Mouse (Mus musculus) hindbrain, embryonic 13.5 days (tissue): Measurements from ENCODE around the gene Col15a1. TPM values are rescaled to one million over a fixed set of nuclear protein-coding genes. Genes with fewer than 3 reads are reported as not detected.
A peak's percentile ranks its signal among the peaks of the same experiment; 100 is the strongest.

ENCODE experiments used
- ATAC-seq: fragments of 200-750 bp; cut with Nextera tagmentation; 2 replicates; pipeline ENCODE4 v1.8.0; 2017; ENCODE audit warnings: moderate TSS enrichment; ENCODE audit not compliant: low FRiP score
- H3K27ac ChIP-seq: fragments of 300-500 bp; sonication (generic); 2 replicates; pipeline ENCODE4 v1.5.1; 2015; ENCODE audit warnings: inconsistent platforms, mild to moderate bottlenecking, moderate library complexity
- H3K27me3 ChIP-seq: fragments of 300-500 bp; sonication (generic); 2 replicates; pipeline ENCODE4 v1.6.1; 2015; ENCODE audit warnings: mild to moderate bottlenecking, inconsistent platforms
- H3K36me3 ChIP-seq: fragments of 300-500 bp; sonication (generic); 2 replicates; pipeline ENCODE4 v1.6.1; 2015; ENCODE audit warnings: mild to moderate bottlenecking, inconsistent platforms
- H3K4me1 ChIP-seq: fragments of 300-500 bp; sonication (generic); replicated peaks from 2 replicates; pipeline ENCODE4 v1.6.1; 2015; ENCODE audit warnings: inconsistent platforms
- H3K4me2 ChIP-seq: fragments of 300-500 bp; sonication (generic); 2 replicates; pipeline ENCODE4 v1.6.1; 2015; ENCODE audit warnings: inconsistent platforms, mild to moderate bottlenecking, moderate library complexity
- H3K4me3 ChIP-seq: fragments of 300-500 bp; sonication (generic); 2 replicates; pipeline ENCODE4 v1.5.1; 2015; ENCODE audit warnings: mild to moderate bottlenecking, inconsistent platforms
- H3K9ac ChIP-seq: fragments of 300-500 bp; sonication (generic); 2 replicates; pipeline ENCODE4 v1.6.1; 2015; ENCODE audit warnings: mild to moderate bottlenecking, inconsistent platforms
- H3K9me3 ChIP-seq: fragments of 300-500 bp; sonication (generic); 2 replicates; pipeline ENCODE4 v1.6.1; 2016; ENCODE audit warnings: inconsistent platforms
- WGBS: fragments of 180-500 bp; shearing (Covaris S2); methylation state at CpG from one replicate; pipeline ENCODE4 v1.1.7; 2015; 5-methylcytosine and 5-hydroxymethylcytosine counted together
- polyA plus RNA-seq: library from polyadenylated mRNA; unstranded; fragments of >200 nt; fragmentation: Nextera tagmentation; extraction: Ambion mirVana; gene quantifications from 2 replicates; pipeline ENCODE4 v1.2.1, GENCODE M21; 2015

Col15a1 gene
- polyA plus RNA-seq, 1 experiment from 2014 or later: 3.7 TPM

DNA sequence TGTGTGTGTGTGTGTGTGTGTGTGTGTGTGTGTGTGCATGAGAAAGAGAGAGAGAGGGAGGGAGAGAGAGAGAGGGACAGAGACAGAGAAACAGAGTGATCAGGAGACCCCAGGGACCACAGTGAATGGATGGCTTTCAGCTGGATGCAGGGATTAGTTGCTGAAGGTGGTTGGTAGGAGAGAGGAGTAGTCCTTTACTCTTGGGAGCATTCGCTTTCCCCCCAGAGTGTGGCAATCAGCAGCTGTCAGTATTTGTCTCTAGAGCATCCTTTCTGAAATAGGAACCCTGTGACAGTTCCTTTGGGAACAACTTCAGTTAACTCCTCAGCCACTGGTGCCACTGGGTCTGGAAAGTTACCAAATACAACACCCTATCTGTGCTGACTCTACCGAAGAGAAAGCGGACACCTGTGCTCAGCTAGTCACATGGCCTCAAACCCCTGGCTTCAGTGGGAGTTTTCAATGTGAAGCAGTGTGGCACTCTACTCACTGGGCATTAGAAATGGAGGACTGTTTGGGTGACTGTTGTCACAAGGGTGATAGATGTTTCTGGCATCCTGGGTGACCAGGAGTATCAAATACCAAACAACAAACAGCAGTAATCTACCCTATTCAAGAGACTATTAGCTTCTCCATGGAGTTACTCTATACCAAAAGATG is 129.1 kb downstream of the Col15a1 start:
- no peaks in the 10 kb centered on the region for H3K9me3 ChIP-seq
- peaks cover 9% of the 10 kb centered on the region; the same call in 1 of the 2 replicates for H3K4me1 ChIP-seq
- H3K27me3 ChIP-seq: no peaks in the 10 kb centered on the region
- WGBS: 81% methylated on average over 3 of the region's 3 CpGs
- no peak overlapping the region for H3K9ac ChIP-seq
- H3K36me3 ChIP-seq: no peaks in the 10 kb centered on the region
- no peak overlapping the region for H3K4me3 ChIP-seq
- no peak overlapping the region for H3K4me2 ChIP-seq
- no peak overlapping the region for H3K27ac ChIP-seq
- no peak for ATAC-seq

DNA sequence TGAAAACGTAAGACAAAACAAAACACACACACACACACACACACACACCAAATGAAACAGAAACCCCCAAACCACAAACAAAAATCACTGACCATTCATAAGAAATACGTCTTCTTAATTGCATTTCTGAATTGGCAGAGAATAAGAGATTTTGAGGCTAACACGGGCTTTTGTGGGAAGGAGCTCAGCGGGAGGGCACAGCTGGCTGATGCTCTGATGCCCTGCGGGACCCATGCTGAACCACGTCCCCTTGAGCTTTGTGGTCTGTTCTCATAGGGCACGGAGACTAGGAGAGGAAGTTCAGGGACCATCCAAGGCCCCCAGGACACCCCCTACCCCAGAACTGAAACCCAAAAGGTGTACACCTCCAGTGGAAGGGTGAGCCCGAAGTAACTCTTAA is 134.7 kb downstream of the Col15a1 start:
- no peak overlapping the region for H3K4me2 ChIP-seq

DNA sequence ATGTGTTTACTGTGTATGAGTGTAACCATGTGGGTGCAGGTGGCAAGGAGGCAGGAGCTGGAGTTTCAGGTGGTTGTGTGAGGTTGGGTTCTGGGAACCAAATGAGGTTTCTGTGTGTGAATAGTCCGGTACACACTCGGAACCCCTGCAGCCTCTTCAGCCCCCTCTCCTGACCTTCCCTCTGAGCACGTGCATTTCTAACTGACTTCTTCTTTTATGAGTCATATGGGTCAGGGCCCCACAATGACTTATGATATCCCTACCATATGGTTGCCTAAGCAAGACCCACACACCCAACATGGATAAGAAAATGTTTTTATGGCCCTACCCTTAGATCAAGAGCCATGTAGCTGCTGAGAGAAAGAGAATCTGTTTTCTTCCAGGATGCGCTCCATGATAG is 139.1 kb downstream of the Col15a1 start:
- no peak overlapping the region for H3K27ac ChIP-seq
- no peak for ATAC-seq
- 62% methylated on average over 4 of the region's 4 CpGs for WGBS
- no peak overlapping the region for H3K9ac ChIP-seq
- peaks cover 16% of the 10 kb centered on the region for H3K4me1 ChIP-seq
- no peak overlapping the region for H3K4me3 ChIP-seq
- H3K27me3 ChIP-seq: 0 out of 2 replicates have a peak, but pooled peaks cover 4% of the 10 kb centered on the region
- H3K9me3 ChIP-seq: no peaks in the 10 kb centered on the region
- no peak overlapping the region for H3K4me2 ChIP-seq
- H3K36me3 ChIP-seq: no peaks in the 10 kb centered on the region

More for the DNA sequence above, 134.7 kb downstream of the Col15a1 start:
- H3K9ac ChIP-seq: no peak overlapping the region
- no peak overlapping the region for H3K4me3 ChIP-seq
- no peaks in the 10 kb centered on the region for H3K36me3 ChIP-seq
- H3K9me3 ChIP-seq: no peaks in the 10 kb centered on the region
- H3K27me3 ChIP-seq: 0 out of 2 replicates have a peak, but pooled peaks cover 4% of the 10 kb centered on the region
- no peak for ATAC-seq
- H3K27ac ChIP-seq: no peak overlapping the region
- peaks cover 14% of the 10 kb centered on the region; the same call in 1 of the 2 replicates for H3K4me1 ChIP-seq
- WGBS: 32% methylated on average over 8 of the region's 8 CpGs

DNA sequence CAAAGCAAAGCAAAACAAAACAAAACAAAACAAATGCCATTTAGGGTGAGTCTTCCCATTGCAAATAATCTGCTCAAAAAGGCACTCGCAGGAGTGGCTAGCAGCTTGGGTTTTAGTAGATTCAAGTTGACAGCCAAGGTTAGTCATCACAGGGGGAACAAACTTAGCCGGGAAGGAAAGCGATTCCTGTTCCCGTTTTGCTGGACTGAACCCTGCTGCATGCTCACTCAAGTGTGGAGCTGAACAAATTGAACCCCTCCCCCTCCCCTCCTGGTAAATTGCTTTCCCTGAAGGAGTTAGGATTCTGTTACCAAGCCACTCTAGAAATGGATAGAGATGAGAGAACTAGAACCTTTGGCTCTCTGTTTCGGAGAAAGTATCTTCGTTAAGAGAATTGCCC is 141.8 kb downstream of the Col15a1 start:
- no peaks in the 10 kb centered on the region for H3K9me3 ChIP-seq
- no peaks in the 10 kb centered on the region for H3K36me3 ChIP-seq
- no peak for ATAC-seq
- no peak overlapping the region for H3K9ac ChIP-seq
- 34% methylated on average over 6 of the region's 6 CpGs for WGBS
- no peak overlapping the region for H3K27ac ChIP-seq
- H3K4me1 ChIP-seq: peaks cover 26% of the 10 kb centered on the region
- H3K27me3 ChIP-seq: 0 out of 2 replicates have a peak, but pooled peaks cover 4% of the 10 kb centered on the region
- H3K4me2 ChIP-seq: no peak overlapping the region
- H3K4me3 ChIP-seq: no peak overlapping the region

DNA sequence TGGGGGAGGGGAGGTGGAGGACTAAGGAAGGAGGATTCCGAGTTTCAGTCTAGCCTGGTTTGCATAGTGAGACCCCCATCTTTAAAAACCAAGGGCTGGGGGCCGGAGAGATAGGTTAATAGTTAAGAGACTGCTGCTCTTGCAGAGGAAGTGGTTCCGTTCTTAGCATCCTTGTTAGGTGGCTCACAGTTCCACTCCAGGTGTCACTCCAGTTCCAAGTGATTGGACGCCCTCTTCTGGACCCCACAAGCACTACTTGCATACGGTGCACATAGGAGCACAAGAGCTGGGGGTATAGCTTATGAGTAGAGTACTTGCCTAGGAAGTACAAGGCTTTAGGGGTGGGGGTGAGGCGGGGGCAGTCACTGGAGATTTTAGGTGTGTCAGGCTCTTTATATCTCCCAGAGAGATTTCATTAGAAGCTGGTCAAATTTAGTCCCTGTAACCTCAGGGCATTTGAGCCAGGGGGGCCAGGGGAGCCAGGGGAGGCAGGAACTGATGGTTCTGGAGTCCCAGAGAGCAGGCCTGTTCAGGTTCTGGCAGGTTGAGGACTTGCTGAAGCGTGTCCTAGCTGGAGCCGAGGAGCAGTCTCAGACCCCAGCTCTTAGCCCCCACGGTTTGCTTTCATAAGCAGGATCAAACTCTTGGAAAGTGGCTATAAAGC is 143.6 kb downstream of the Col15a1 start:
- Histone ChIP-seq H3K4me1 (peaks cover 35% of the 10 kb centered on the region), H3K36me3 (no peaks in the 10 kb centered on the region), H3K9me3 (no peaks in the 10 kb centered on the region), H3K9ac (no peak overlapping the region), H3K4me3 (peak overlapping the region; percentile 96), H3K4me2 (peak overlapping the region; percentile 90), H3K27ac (no peak overlapping the region), H3K27me3 (no peaks in the 10 kb centered on the region)
- WGBS: 19% methylated on average over 9 of the region's 9 CpGs
- ATAC-seq: no peak

DNA sequence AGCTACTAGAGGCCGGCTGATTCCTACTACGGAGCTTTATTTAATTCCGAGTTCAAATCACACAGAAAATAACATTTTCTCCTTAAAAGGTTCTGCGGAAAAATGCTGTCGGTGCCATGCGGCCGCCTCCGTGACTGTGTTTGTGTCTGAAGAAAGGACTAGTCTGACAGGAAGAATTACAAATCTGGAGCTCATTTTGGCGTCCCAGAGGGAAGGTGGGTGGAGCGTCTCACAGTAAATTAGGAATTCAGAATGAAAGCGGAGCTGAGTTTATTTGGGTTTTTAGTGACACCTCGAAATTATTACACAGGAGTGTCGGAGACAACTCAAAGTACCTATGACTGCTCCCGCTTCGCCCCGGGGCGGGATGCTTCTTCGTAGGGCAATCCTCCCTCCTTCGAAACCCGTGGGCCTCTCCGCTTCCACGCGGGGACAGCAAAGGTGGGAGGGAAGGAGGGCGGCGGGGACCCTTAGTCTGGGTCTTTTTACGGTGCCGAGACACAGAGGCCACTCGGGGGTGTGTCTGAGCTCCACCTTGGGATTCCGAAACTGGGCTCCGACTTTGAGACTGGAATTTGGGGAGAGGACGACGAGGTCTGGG is 144.2 kb downstream of the Col15a1 start:
- Histone ChIP-seq H3K27me3 (no peaks in the 10 kb centered on the region), H3K27ac (peak overlapping the region; percentile 42; the same call in 1 of the 2 replicates), H3K4me3 (peak overlapping the region; percentile 96), H3K9me3 (no peaks in the 10 kb centered on the region), H3K36me3 (no peaks in the 10 kb centered on the region), H3K9ac (peak overlapping the region; percentile 95), H3K4me2 (peak overlapping the region; percentile 90), H3K4me1 (peaks cover 35% of the 10 kb centered on the region)
- no peak for ATAC-seq
- under 1% methylated on average over 32 of the region's 32 CpGs for WGBS

DNA sequence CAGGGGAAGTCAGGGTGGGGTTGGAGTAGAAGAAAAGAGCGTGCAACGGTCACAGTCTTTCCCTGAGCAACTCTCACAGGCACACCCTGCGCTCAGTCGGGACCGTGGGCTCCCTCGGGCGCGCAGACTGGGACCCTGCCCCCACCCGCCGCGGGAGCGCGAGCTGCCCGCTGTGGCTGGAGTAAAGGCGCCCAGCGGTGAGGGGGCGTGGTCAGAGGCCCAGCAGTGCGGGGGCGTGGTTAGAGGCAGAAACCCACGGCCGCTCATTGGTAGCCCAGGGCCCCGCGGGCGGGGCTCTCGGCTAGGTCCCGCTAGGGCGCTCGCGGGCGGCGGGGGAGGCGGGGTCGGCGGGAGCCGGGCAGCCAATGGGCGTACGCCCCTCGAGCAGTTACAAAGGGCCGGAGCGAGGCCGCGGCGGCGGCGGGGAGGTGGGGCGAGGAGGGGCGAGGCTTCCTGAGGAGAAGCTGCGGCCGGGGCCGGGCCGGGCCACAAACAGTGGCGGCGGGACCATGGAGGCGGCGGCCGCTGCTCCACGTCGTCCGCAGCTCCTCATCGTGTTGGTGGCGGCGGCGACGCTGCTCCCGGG is 144.9 kb downstream of the Col15a1 start, which contains the start of gene Tgfbr1:
Gene Tgfbr1, plus strand, starts transcription at position 420 of the 586 bp plus-strand sequence.
- H3K9me3 ChIP-seq: no peaks in the 10 kb centered on the region
- WGBS: 1% methylated on average over 46 of the region's 65 CpGs
- peak within 1 kb of the TSS; percentile 96 for H3K4me3 ChIP-seq
- peak within 1 kb of the TSS; percentile 90 for H3K4me2 ChIP-seq
- no peaks in the 10 kb centered on the region for H3K36me3 ChIP-seq
- peaks cover 37% of the 10 kb centered on the region for H3K4me1 ChIP-seq
- H3K27ac ChIP-seq: peak within 1 kb of the TSS; percentile 91
- ATAC-seq: peak; percentile 98
- H3K9ac ChIP-seq: peak within 1 kb of the TSS; percentile 95
- no peaks in the 10 kb centered on the region for H3K27me3 ChIP-seq

- H3K27me3 ChIP-seq: no peaks in the 10 kb centered on the region
Observed at GRCm38 (mm10) chr4:47353416-47354111, 145.6 kb downstream of the Col15a1 start.

GRCm38 (mm10) chr4:47354304-47354703 is 146.3 kb downstream of the Col15a1 start:
- H3K36me3 ChIP-seq: no peaks in the 10 kb centered on the region
- WGBS: 29% methylated on average over 3 of the region's 3 CpGs
- peak overlapping the region; percentile 90 for H3K4me2 ChIP-seq
- H3K27me3 ChIP-seq: no peaks in the 10 kb centered on the region
- H3K4me3 ChIP-seq: peak overlapping the region; percentile 96
- no peak overlapping the region for H3K27ac ChIP-seq
- peak overlapping the region; percentile 95 for H3K9ac ChIP-seq
- ATAC-seq: no peak
- H3K4me1 ChIP-seq: peaks cover 41% of the 10 kb centered on the region
- no peaks in the 10 kb centered on the region for H3K9me3 ChIP-seq

More at GRCm38 (mm10) chr4:47353416-47354111, 145.6 kb downstream of the Col15a1 start:
- Histone ChIP-seq H3K36me3 (no peaks in the 10 kb centered on the region), H3K4me1 (peaks cover 40% of the 10 kb centered on the region), H3K27ac (peak overlapping the region; percentile 91), H3K4me3 (peak overlapping the region; percentile 96), H3K4me2 (peak overlapping the region; percentile 90), H3K9ac (peak overlapping the region; percentile 95), H3K9me3 (no peaks in the 10 kb centered on the region)
- WGBS: under 1% methylated on average over 57 of the region's 73 CpGs
- ATAC-seq: peak; percentile 74

GRCm38 (mm10) chr4:47362662-47363061 is 154.7 kb downstream of the Col15a1 start:
- no peaks in the 10 kb centered on the region for H3K36me3 ChIP-seq
- WGBS: 86% methylated on average over 2 of the region's 2 CpGs
- no peak overlapping the region for H3K9ac ChIP-seq
- no peak overlapping the region for H3K4me2 ChIP-seq
- H3K9me3 ChIP-seq: no peaks in the 10 kb centered on the region
- H3K4me1 ChIP-seq: 0 out of 2 replicates have a peak, but pooled peaks cover 9% of the 10 kb centered on the region
- H3K27me3 ChIP-seq: no peaks in the 10 kb centered on the region
- ATAC-seq: no peak
- no peak overlapping the region for H3K27ac ChIP-seq
- no peak overlapping the region for H3K4me3 ChIP-seq
